Comparison of ENCODE assay signal across 26 mouse cellular contexts in the genomic region with DNA sequence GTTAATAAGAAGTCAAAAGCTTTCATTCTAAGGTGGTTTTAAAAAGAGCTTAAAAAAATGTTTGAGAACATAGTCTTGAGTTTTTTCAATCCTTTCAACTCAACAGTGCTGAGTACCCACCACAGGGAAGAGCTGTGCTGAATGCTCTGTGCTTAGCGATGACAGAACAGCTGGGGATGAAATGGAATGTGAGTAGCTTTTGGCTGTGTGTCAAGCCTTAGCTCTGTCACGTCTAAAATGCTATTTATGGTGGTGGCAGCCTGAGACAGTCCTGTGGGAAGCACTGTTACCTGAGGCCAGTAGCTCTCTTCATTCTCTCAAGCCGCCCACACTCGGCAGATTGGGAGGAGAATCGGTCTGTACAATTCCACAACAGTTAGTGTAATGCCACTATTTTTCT. TPM values are rescaled to one million over a fixed set of nuclear protein-coding genes. Genes with fewer than 3 reads are reported as not detected.
DNase-seq lines count a peak whose midpoint lies in the region; ATAC-seq lines count a peak whose summit lies in the region.
"Had no signal": no experiment of that assay in that cellular context is flagged by ENCODE, and none has a peak within 500 bp of the region (broad histone marks: within the 10 kb centered on the region; RNA-seq: fewer than 3 reads in every experiment).

No protein-coding gene starts in this region.

- no peaks in the 10 kb centered on the region for H3K27me3 ChIP-seq in heart, embryonic 13.5 days (replicated peaks)
- H3K27me3 ChIP-seq: hindbrain, embryonic 15.5 days; kidney, embryonic 15.5 days; limb, embryonic 12.5 days; liver, embryonic 12.5 days; lung, embryonic 15.5 days had no signal

- H3K4me1 ChIP-seq in heart, embryonic 13.5 days, result peaks cover 19% of the 10 kb centered on the region
- H3K4me1 ChIP-seq: hindbrain, embryonic 15.5 days; kidney, embryonic 15.5 days; limb, embryonic 12.5 days; lung, embryonic 15.5 days had no signal

- DNase-seq in heart, adult 11 months, result no peak
- DNase-seq in layer of hippocampus, adult 9-11 months, result peak; percentile 26
- no peak for DNase-seq in layer of hippocampus, adult 8-10 months (ENCODE audit: low spot score in 2 of 2)
- DNase-seq in right cerebral cortex, adult 2 months (ENCODE audit: low spot score in 2 of 2), result peak; percentile 28 to 35
- DNase-seq in right cerebral cortex, postnatal 10 days (ENCODE audit: low spot score in 2 of 2), result no peak
- no peak for DNase-seq in urinary bladder, postnatal 14 days (ENCODE audit: low spot score)
- DNase-seq: adrenal gland, adult 2 months; cerebellum, adult 9-10 months; gastrocnemius, postnatal 10 days; heart, adult 18-20 months; kidney, postnatal 4 days; lung, postnatal 4 days; thymus, postnatal 36 days had no signal

- no peak overlapping the region for H3K4me3 ChIP-seq in heart, embryonic 13.5 days
- H3K4me3 ChIP-seq: erythroblast, embryonic 14.5 days; hindbrain, embryonic 15.5 days; kidney, embryonic 15.5 days; limb, embryonic 12.5 days; liver, embryonic 12.5 days; lung, embryonic 15.5 days had no signal

- ATAC-seq in heart, embryonic 13.5 days (ENCODE audit: extremely low read depth, insufficient number of reproducible peaks, low FRiP score, low TSS enrichment), result peak; percentile 61; the same call in 1 of the 2 replicates
- ATAC-seq: forebrain, embryonic 16.5 days; intestine, embryonic 16.5 days; liver, embryonic 12.5 days; midbrain, embryonic 16.5 days had no signal

- H3K27ac ChIP-seq in heart, embryonic 13.5 days (replicated peaks), result peak overlapping the region; percentile 68
- H3K27ac ChIP-seq: hindbrain, embryonic 15.5 days; kidney, embryonic 15.5 days; limb, embryonic 12.5 days; liver, embryonic 12.5 days; lung, embryonic 15.5 days had no signal

- WGBS in heart, embryonic 13.5 days, result 41% methylated on average over 5 of the region's 5 CpGs

- H3K9me3 ChIP-seq in heart, embryonic 13.5 days, result peaks cover 7% of the 10 kb centered on the region; the same call in 1 of the 2 replicates
- H3K9me3 ChIP-seq: hindbrain, embryonic 15.5 days; kidney, embryonic 15.5 days; limb, embryonic 12.5 days; liver, embryonic 12.5 days; lung, embryonic 15.5 days had no signal

- H3K4me2 ChIP-seq in heart, embryonic 13.5 days, result no peak overlapping the region
- H3K4me2 ChIP-seq: hindbrain, embryonic 15.5 days; kidney, embryonic 15.5 days; limb, embryonic 12.5 days; liver, embryonic 12.5 days; lung, embryonic 15.5 days had no signal

- H3K9ac ChIP-seq in heart, embryonic 13.5 days, result no peak overlapping the region
- H3K9ac ChIP-seq: hindbrain, embryonic 15.5 days; kidney, embryonic 15.5 days; limb, embryonic 12.5 days; liver, embryonic 12.5 days; lung, embryonic 15.5 days had no signal

- H3K36me3 ChIP-seq in heart, embryonic 13.5 days, result peaks cover 30% of the 10 kb centered on the region
- H3K36me3 ChIP-seq: liver, embryonic 12.5 days had no signal

RNA-seq across cellular contexts. Expression of gene Mob3b, which starts 32.5 kb away (rescaled TPM):
- polyA plus RNA-seq in heart, embryonic 13.5 days (2015; fragmentation: Nextera tagmentation; extraction: Ambion mirVana), result 3.8 and 4.2 TPM in 2 replicates
- 1 to 10 TPM; 5.6 to 7.2 (median 6.3) TPM for total RNA-seq in layer of hippocampus, adult 8-10 months (2022)
- polyA plus RNA-seq: erythroblast, embryonic 14.5 days had no signal

RNA-seq across cellular contexts. Expression of gene C9orf72, which starts 36.2 kb away (rescaled TPM):
- polyA plus RNA-seq in heart, embryonic 13.5 days (2015; fragmentation: Nextera tagmentation; extraction: Ambion mirVana), result 17.0 and 17.5 TPM in 2 replicates
- 10 to 100 TPM; 25.5 to 26.1 (median 25.9) TPM for total RNA-seq in layer of hippocampus, adult 8-10 months (2022)
- polyA plus RNA-seq: erythroblast, embryonic 14.5 days had no signal

RNA-seq across cellular contexts. Expression of gene Ifnk, which starts 37.9 kb away (rescaled TPM):
- not detected in 2 replicates for polyA plus RNA-seq in heart, embryonic 13.5 days (2015; fragmentation: Nextera tagmentation; extraction: Ambion mirVana)
- not detected for total RNA-seq in layer of hippocampus, adult 8-10 months (2022)
- total RNA-seq: adrenal gland, adult 2 months; common myeloid progenitor, adult 5-6 weeks; gastrocnemius, postnatal 10 days; heart, adult 18-20 months; layer of hippocampus, postnatal 14 days; neutrophil, adult 5-6 weeks had no signal
- polyA plus RNA-seq: adrenal gland, adult 2 months; erythroblast, embryonic 14.5 days; kidney, embryonic 15.5 days; liver, embryonic 12.5 days; midbrain, embryonic 16.5 days had no signal

Comparison
In these comparisons a context has a peak if more than half of its experiments do, and no peak if none do; other contexts are left out.
1. DNase-seq: peak in layer of hippocampus, adult 9-11 months (single experiment) and right cerebral cortex, adult 2 months (2 of 2); none in heart, adult 11 months (single experiment), layer of hippocampus, adult 8-10 months (0 of 2), right cerebral cortex, postnatal 10 days (0 of 2) and urinary bladder, postnatal 14 days (single experiment).